Mouse (Mus musculus): ENCODE data around the gene Ndufb7.

Gene Ndufb7

DNA sequence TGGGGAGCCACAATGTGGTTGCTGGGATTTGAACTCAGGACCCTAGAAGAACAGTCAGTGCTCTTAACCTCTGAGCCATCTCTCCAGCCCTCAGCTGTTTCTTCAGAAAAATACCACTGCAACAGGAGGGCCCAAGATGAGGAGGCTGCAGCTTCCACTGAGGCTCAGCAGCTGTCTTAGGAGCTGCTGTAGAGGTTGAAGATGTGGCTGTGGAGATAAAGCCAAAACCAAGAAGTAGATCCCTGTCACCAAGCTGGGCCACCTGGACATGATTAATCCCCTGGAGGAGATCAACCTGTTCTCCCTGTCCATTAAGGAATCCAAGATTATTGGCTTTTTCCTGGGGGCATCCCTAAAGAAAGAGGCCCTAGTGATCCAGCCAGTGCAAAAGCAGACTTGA lies 33.3 kb downstream of the Ndufb7 start:
- DNase-seq (ENCODE audit: low read depth, low spot score): no peak

DNA sequence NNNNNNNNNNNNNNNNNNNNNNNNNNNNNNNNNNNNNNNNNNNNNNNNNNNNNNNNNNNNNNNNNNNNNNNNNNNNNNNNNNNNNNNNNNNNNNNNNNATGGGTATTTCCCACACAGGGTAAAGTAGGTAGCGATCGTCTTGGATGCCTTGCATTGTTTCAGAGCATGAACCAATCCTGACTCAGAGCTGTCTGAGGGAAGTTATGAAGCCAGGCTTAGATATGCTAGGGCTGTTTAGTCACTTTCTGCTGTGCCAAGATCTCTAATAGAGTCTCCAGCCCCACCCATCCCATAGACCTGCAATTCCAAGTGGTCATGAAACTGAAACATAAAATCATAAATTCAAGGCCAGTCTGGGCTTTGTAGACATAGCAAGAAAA lies 36.2 kb downstream of the Ndufb7 start:
- DNase-seq (ENCODE audit: low read depth, low spot score): no peak

DNA sequence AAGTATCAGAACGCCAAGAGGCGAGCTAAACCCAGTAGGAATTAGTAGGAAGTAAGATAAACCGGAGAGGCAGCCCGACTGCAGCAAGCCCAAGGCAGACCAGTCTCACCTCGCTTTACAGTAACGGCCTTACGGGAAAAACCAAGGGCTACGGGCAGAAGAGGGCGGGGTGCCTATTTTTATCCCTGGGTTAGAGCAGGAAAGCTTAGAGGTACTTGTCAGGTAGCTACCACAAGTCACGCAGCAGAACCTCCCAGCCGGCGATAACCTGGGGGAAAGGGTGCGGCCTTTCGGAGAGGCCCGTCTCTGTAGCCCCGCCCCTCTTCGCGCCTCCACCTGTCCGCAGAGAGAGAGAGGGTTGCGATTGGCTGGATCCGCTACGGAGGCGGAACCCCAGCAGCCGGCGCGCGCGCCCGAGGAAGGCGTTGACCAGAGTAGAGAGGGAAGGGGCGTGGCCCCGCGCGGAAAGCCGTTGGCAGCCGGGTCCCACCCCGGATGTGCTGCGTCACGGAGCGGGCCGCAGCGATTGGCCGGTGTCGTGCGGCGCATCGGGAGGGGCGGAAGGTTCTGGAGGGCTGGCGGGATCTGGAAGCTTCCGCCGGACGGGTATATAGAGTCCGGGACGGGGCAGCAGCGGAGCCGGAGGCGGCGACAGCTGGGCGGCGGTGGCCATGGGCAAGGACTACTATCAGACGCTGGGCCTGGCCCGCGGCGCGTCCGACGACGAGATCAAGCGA lies 41.4 kb downstream of the Ndufb7 start, which contains the start of the genes Tecr and Dnajb1:
Gene Tecr (minus strand): TSS at position 311 of the 737 bp plus-strand sequence.
Gene Dnajb1 (plus strand): TSS at position 533 of the 737 bp plus-strand sequence.
- peak; percentile 100 for DNase-seq (ENCODE audit: low read depth, low spot score)

DNA sequence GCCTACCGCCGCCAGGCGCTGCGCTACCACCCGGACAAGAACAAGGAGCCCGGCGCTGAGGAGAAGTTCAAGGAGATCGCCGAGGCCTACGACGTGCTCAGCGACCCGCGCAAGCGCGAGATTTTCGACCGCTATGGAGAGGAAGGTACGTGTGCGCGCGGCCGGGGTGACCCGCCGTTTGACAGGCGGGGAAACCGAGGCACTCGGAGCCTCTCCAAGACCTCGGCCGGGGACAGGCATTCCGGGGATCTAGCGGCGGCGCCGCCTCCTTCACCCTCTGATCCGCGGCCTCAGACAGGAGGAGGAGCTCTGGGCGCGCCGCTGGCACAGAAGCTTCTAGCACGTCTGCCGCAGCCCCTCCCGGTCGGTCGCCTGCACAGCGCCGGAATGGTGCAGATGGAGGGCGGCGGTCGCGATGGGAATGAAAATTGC lies 41.9 kb downstream of the Ndufb7 start:
- DNase-seq (ENCODE audit: low read depth, low spot score): peak; percentile 90

DNA sequence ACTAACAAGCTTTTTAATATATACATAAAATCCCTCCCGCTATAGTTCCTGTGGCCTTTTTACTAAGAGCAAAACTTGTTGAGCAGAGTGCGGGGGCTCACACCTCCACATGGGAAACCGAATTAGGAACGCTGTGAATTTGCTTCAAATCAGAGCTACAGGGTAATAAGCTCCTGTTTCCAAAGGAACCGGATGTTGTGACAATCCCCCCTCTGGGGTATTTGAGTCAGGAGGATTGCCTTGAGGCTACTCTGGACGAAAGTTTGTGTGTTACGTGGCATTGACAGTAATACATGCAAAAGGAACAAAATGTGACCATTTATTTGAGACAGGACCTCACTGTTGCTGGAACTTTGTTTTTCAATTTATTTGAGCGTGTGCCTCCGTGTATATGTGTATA lies 42.6 kb downstream of the Ndufb7 start:
- DNase-seq (ENCODE audit: low read depth, low spot score): no peak

DNA sequence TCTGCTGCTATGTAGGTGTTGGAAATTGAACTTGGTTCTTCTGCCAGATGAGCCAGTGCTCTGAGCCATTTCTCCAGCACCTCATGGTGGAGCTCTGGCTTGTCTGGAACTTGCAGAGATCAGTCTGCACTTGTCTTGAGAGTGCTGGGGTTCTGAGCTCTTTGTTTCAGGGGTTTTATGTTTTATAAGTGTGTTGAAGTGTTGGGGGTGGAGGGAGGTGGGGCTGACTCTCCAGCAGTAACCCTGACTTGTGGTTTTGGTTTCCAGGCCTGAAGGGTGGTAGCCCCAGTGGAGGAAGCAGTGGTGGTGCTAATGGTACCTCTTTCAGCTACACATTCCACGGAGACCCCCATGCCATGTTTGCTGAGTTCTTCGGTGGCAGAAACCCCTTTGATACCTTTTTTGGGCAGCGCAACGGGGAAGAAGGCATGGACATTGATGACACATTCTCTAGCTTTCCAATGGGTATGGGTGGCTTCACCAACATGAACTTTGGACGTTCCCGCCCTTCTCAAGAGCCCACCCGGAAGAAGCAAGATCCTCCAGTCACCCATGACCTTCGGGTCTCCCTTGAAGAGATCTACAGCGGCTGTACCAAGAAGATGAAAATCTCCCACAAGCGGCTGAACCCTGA lies 43.2 kb downstream of the Ndufb7 start:
- DNase-seq (ENCODE audit: low read depth, low spot score): peak; percentile 37

DNA sequence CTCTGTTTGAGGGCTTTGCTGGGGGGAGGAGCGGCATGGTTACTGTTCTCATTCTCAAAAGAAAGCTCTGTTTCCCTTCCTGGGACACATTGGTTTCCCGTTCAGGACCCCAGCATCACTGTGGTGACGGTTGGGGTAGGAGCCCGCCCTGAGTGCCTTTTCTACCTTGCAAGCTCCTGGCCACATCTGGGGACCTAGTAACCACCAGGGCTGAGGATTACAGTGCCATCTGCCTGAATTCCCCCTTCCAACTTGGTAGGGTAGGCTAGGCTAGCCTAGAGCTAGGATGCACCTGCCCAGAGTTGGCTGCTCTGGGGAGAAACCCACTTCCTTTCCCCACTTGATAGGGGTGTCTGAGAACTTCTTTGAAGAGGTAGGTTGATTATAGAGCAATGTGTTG lies 45.5 kb downstream of the Ndufb7 start:
- peak; percentile 35 for DNase-seq (ENCODE audit: low read depth, low spot score)

DNA sequence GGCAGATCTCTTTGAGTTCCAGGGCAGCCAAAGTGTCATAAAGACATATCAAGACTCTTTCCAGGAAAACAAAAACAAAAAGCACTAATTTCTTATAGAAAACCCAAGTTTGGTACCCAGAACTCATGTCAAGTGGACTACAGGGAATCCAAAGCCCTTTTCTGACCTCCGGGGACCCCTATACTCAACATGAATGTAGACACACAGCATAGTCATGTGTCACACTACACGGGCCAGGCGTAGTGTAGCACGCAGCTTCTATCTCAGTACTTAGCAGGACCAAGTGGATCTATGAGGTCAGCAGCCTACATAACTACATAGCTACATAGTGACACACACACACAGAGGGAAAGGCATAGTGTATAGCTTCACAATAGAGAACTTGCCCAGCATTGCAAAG lies 47.2 kb downstream of the Ndufb7 start:
- no peak for DNase-seq (ENCODE audit: low read depth, low spot score)

DNA sequence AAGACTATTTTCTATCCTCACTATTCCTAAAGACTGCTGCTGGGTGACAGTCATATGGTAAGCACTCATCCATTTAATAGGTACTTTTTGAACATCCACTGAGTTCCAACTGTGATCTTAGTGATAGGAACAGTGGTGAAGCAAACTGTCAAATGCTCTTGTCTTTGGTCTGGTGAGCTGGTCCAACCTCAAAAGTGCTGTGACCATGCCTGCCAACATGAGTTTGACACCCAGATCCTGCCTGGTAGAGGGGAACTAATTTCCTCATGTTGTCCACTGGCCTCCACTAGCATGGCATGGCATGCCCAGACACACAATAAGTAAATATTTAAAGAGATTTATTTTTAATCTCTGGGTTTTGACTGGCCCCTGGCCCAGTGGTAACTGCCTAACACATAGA lies 50.2 kb downstream of the Ndufb7 start:
- no peak for DNase-seq (ENCODE audit: low read depth, low spot score)

DNA sequence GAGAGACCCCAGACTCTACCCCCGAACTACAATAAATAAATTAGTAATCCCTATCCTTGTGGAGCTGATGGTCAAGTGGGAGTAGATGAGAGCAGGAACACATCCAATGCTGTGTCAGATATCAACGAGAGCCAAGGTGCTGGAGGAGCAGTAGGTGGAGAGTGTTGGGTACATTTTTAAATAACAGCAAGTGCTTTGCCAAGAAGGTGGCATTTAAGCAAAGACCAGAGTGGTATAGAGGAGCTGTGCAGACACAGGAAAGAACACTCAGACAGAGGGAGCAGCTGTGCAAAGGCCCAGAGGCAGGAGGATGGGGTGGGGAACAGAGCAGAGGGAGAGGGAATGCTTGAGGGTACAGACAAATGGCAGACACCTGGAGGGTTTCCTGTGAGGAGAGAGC lies 50.6 kb downstream of the Ndufb7 start:
- no peak for DNase-seq (ENCODE audit: low read depth, low spot score)

DNA sequence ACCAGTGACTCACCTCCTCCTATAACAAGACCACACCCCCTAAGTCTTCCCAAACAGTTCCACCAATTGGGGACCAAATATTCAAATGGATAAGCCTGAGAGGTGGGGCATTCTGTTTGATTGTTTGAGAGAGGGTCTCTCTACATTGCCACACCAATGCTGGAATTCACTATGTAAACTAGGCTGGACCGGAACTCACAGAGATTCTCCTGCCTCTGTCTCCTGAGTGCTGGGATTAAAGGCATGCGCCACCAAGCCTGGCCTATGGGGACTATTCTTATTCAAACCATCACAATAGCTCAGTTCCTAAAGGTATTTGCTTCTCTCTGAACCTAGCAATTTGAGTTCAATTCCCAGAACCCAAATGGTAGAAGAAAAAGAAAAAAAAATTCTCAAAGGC lies 52.1 kb downstream of the Ndufb7 start:
- DNase-seq (ENCODE audit: low read depth, low spot score): no peak

DNA sequence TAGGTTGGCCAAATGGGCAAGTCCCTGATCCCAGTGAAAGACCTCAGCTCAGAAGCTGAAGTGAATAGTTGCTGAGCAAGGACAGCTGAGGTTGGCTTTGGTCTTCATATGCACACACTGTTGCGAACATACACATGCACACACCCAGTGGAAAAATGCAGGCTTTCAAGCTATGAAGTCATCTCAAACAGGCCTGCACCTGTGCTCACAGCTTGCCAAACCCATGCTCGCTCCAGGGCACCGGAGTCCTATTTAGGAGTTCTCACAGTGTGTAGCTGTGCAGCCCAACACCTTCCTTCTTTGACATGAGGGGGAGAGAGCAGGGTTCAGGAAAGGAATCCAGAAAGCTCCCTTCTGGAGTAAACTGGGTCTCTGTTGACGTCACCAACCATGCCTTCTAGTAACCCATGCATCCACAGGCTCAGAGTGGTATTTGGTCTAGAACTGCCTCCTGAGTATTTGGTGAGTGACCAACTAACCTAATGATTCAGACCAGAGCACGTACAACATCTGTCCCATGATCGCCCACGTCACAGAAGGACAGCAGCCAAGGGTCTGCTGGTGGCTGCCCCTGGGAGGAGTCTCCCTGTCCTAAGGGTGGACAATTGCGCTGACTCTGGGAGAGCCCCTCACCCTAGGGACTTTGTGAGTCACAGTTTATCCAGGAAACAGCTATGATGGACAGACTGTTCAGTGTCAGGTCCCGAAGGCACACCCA lies 53.3 kb downstream of the Ndufb7 start:
- no peak for DNase-seq (ENCODE audit: low read depth, low spot score)

Measured in CD4-positive, CD25-positive, alpha-beta regulatory T cell, adult 2 months (primary cell).